Mouse (Mus musculus) heart, embryonic 16.5 days (tissue): ENCODE data around the gene D630045J12Rik. TPM values are rescaled to one million over a fixed set of nuclear protein-coding genes. Genes with fewer than 3 reads are reported as not detected.

Source experiments
- ATAC-seq: fragments of 200-750 bp; cut with Nextera tagmentation; replicated peaks from 2 replicates; pipeline ENCODE4 v1.8.0; 2017; ENCODE audit warnings: moderate number of reproducible peaks; ENCODE audit not compliant: insufficient read depth, low FRiP score; ENCODE audit errors: extremely low read depth
- H3K27ac ChIP-seq: fragments of 300-500 bp; sonication (generic); 2 replicates; pipeline ENCODE4 v1.5.1; 2014; ENCODE audit warnings: mild to moderate bottlenecking, low read length, control low read depth, moderate library complexity
- H3K27me3 ChIP-seq: fragments of 300-500 bp; sonication (generic); 2 replicates; pipeline ENCODE4 v1.6.1; 2014; ENCODE audit warnings: low read length, mixed read lengths; ENCODE audit not compliant: control insufficient read depth, insufficient read depth
- H3K36me3 ChIP-seq: fragments of 300-500 bp; sonication (generic); 2 replicates; pipeline ENCODE4 v1.6.1; 2014; ENCODE audit not compliant: control insufficient read depth, insufficient read depth
- H3K4me1 ChIP-seq: fragments of 300-500 bp; sonication (generic); 2 replicates; pipeline ENCODE4 v1.6.1; 2014; ENCODE audit warnings: low read length, mixed read lengths; ENCODE audit not compliant: control insufficient read depth, insufficient read depth
- H3K4me2 ChIP-seq: fragments of 300-500 bp; sonication (generic); 2 replicates; pipeline ENCODE4 v1.6.1; 2014; ENCODE audit warnings: low read depth, mild to moderate bottlenecking, control low read depth, low read length
- H3K4me3 ChIP-seq: fragments of 300-500 bp; sonication (generic); 2 replicates; pipeline ENCODE4 v1.5.1; 2014; ENCODE audit warnings: mild to moderate bottlenecking, control low read depth, low read length
- H3K9ac ChIP-seq: fragments of 300-500 bp; sonication (generic); 2 replicates; pipeline ENCODE4 v1.6.1; 2014; ENCODE audit warnings: low read length, control low read depth
- H3K9me3 ChIP-seq: fragments of 300-500 bp; sonication (generic); replicated peaks from 2 replicates; pipeline ENCODE4 v1.6.1; 2016; ENCODE audit warnings: low read length; ENCODE audit not compliant: control insufficient read depth
- WGBS: fragments of 180-500 bp; shearing (Covaris S2); extraction: QIAGEN DNeasy Blood & Tissue Kit; methylation state at CpG from one replicate; pipeline ENCODE4 v1.1.7; 2014; 5-methylcytosine and 5-hydroxymethylcytosine counted together
- polyA plus RNA-seq: library from polyadenylated mRNA; unstranded; fragments of >200 nt; fragmentation: Nextera tagmentation; extraction: Ambion mirVana; gene quantifications from 2 replicates; pipeline ENCODE4 v1.2.1, GENCODE M21; 2015

Gene D630045J12Rik
- polyA plus RNA-seq, 1 experiment from 2014 or later, result 1.3 TPM

DNA sequence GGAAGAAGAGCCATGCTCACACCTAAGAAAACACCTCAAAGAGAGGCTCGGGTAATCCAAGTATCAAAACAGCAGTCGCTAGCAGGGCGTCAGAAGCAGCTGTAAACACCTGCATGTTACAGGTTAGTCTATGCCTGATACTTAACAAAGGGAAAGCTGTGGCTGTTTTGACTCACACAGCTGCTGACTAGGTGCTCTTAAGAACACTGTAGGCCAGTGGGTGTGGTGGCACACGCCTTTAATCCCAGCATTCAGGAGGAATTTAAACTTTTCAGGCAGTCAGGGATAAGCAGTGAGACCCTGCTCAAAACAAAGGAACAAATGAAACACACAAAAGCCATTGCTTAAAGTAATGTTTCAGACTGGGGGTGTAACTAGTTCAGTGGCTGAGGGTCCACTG lies 170.6 kb downstream of the D630045J12Rik start:
- no peak overlapping the region for H3K27ac ChIP-seq
- H3K9me3 ChIP-seq, result no peaks in the 10 kb centered on the region
- no peak overlapping the region for H3K4me2 ChIP-seq
- H3K9ac ChIP-seq, result no peak overlapping the region
- no peaks in the 10 kb centered on the region for H3K36me3 ChIP-seq
- peaks cover 12% of the 10 kb centered on the region for H3K4me1 ChIP-seq
- H3K27me3 ChIP-seq, result no peaks in the 10 kb centered on the region
- H3K4me3 ChIP-seq, result no peak overlapping the region
- 46% methylated on average over 4 of the region's 4 CpGs for WGBS
- no peak for ATAC-seq

DNA sequence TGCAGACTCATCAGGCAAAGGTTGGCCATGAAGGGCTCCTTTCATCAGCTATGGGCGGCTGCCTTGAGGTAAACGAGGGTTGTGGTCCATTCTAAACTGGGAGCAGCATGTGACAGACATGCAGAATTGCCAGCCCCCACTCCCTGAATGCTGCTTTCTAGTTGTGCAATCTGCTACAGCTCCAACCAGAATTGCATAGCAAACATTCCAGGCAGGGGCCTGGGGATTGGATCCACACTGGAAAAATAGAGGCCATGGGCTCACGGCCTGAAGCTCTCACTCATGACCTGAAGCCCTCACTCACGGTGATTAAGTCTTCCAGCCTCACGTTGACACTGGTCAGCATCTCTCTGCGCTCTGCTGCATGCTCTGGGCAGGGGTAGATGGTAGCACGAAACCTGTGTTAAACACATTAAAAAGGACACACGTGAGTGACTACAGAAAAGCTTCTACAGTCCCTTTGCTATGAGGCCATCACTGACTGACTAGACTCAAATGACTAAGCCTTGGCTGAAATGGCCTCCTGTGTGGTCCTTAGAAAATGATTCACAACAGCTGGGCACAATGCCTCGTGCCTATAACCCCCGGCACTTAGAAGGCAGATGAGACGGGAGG lies 172.0 kb downstream of the D630045J12Rik start:
- Histone ChIP-seq H3K9me3 (no peaks in the 10 kb centered on the region), H3K36me3 (no peaks in the 10 kb centered on the region), H3K4me1 (peaks cover 12% of the 10 kb centered on the region), H3K4me3 (no peak overlapping the region), H3K27ac (peak overlapping the region; percentile 12; the same call in 1 of the 2 replicates), H3K4me2 (peak overlapping the region; percentile 20; the same call in 1 of the 2 replicates), H3K27me3 (no peaks in the 10 kb centered on the region), H3K9ac (no peak overlapping the region)
- WGBS, result 42% methylated on average over 11 of the region's 11 CpGs
- peak; percentile 75 for ATAC-seq

DNA sequence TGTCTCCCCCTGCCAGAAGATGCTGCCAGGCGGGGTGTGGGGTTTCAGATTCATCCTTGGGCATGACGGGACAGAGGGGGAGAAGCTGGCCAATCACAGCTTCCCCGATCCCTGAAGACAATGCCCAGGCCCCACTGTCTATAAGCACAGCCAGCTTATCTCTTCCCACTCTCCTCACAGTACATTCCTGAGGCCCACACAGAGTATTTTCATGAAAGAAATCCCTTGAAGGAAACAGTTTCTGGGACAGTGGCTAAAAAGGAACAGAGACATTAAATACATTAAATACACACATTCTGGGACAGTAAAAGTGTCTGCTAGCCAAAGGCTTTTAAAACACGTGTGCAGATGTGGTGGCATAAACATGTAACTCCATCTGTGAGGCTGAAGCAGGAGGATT lies 173.4 kb downstream of the D630045J12Rik start:
- H3K9me3 ChIP-seq, result no peaks in the 10 kb centered on the region
- ATAC-seq, result no peak
- H3K36me3 ChIP-seq, result no peaks in the 10 kb centered on the region
- H3K27me3 ChIP-seq, result no peaks in the 10 kb centered on the region
- H3K4me1 ChIP-seq, result peaks cover 12% of the 10 kb centered on the region
- H3K4me3 ChIP-seq, result no peak overlapping the region
- H3K27ac ChIP-seq, result no peak overlapping the region
- H3K9ac ChIP-seq, result no peak overlapping the region
- H3K4me2 ChIP-seq, result no peak overlapping the region
- WGBS, result 47% methylated on average over 4 of the region's 4 CpGs

DNA sequence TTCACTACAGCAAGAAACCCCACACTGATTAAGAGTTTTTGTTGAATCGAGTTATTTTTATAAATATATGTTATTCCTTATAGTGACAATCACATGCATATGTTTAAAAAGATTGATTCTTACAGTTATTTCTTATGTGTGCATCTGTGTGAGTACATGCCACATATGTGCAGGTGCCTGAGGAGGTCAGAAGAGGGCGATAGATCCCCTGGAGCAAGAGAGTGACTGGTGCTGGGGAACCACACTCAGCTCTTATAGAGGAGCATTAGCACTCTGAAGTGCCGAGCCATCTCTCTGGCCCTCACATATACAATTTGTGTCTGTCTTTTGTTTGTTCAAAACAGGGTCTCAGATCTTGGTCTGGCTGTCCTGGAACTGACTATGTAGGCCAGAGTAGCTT lies 180.2 kb downstream of the D630045J12Rik start:
- Histone ChIP-seq H3K4me2 (no peak overlapping the region), H3K27me3 (no peaks in the 10 kb centered on the region), H3K9me3 (no peaks in the 10 kb centered on the region; the same call in 1 of the 2 replicates), H3K9ac (no peak overlapping the region), H3K4me3 (no peak overlapping the region), H3K27ac (no peak overlapping the region), H3K4me1 (no peaks in the 10 kb centered on the region; the same call in 1 of the 2 replicates), H3K36me3 (no peaks in the 10 kb centered on the region)
- WGBS, result 88% methylated on average over 3 of the region's 3 CpGs
- no peak for ATAC-seq

Other genes with a start within 250 kb of the D630045J12Rik start
- gene Svopl, start 207.0 kb downstream of the D630045J12Rik start, polyA plus RNA-seq, result 0.29 and 0.53 TPM in 2 replicates
- gene Tmem213, start 144.8 kb downstream of the D630045J12Rik start, polyA plus RNA-seq, result 1.0 and 12.2 TPM in 2 replicates
- 1.5 and 1.6 TPM in 2 replicates for gene Atp6v0a4, start 129.4 kb downstream of the D630045J12Rik start, polyA plus RNA-seq
- gene Zc3hav1l, start 45.2 kb upstream of the D630045J12Rik start, polyA plus RNA-seq, result 5.2 TPM in 2 replicates
- 8.9 and 12.4 TPM in 2 replicates for gene Zc3hav1, start 100.6 kb upstream of the D630045J12Rik start, polyA plus RNA-seq
- 2.6 and 2.8 TPM in 2 replicates for gene Ttc26, start 127.5 kb upstream of the D630045J12Rik start, polyA plus RNA-seq
- 8.3 and 8.9 TPM in 2 replicates for gene Ubn2, start 179.9 kb upstream of the D630045J12Rik start, polyA plus RNA-seq